Mouse (Mus musculus) 416B (cell line): ENCODE data around the gene Rrp7a.
A peak's percentile ranks its signal among the peaks of the same experiment; 100 is the strongest.

Source experiments
- DNase-seq: peaks from one replicate; pipeline ENCODE4 v3.0.0; 2011; ENCODE audit warnings: low read depth

Gene Rrp7a

GRCm38 (mm10) chr15:83065543-83065942 lies 57.1 kb downstream of the Rrp7a start:
- DNase-seq = peak; percentile 42
